Mouse (Mus musculus): ENCODE results near the gene Ano8.
A peak's percentile ranks its signal among the peaks of the same experiment; 100 is the strongest.

Ano8 gene

GRCm38 (mm10) chr8:71470913-71471255 lies 14.9 kb downstream of the Ano8 start:
- DNase-seq (ENCODE audit: low spot score in 2 of 2): no peak

GRCm38 (mm10) chr8:71470146-71470912 lies 15.4 kb downstream of the Ano8 start:
- no peak for DNase-seq (ENCODE audit: low spot score in 2 of 2)

- DNase-seq (ENCODE audit: low spot score in 2 of 2): no peak
Measured at GRCm38 (mm10) chr8:71469411-71469810, 16.4 kb downstream of the Ano8 start.

GRCm38 (mm10) chr8:71468916-71469315 lies 16.8 kb downstream of the Ano8 start, which contains the start of gene Dda1:
Dda1 (plus strand) TSS chr8:71469199.
- DNase-seq (ENCODE audit: low spot score in 2 of 2): peak; percentile 91 to 98

- DNase-seq (ENCODE audit: low spot score in 2 of 2): no peak
Measured at GRCm38 (mm10) chr8:71468001-71468400, 17.8 kb downstream of the Ano8 start.

GRCm38 (mm10) chr8:71467201-71467600 lies 18.6 kb downstream of the Ano8 start:
- no peak for DNase-seq (ENCODE audit: low spot score in 2 of 2)

GRCm38 (mm10) chr8:71466198-71466597 lies 19.6 kb downstream of the Ano8 start:
- DNase-seq (ENCODE audit: low spot score in 2 of 2): no peak

- DNase-seq (ENCODE audit: low spot score in 2 of 2): no peak
Measured at GRCm38 (mm10) chr8:71465733-71466132, 20.0 kb downstream of the Ano8 start.

GRCm38 (mm10) chr8:71464513-71465500 lies 21.0 kb downstream of the Ano8 start, which contains the start of gene Mrpl34:
Mrpl34 (plus strand) TSS chr8:71464959.
- DNase-seq (ENCODE audit: low spot score in 2 of 2): peak; percentile 97 to 98

- DNase-seq (ENCODE audit: low spot score in 2 of 2): peak; percentile 96 to 97
Measured at GRCm38 (mm10) chr8:71463188-71464033, 22.4 kb downstream of the Ano8 start, which contains the start of gene Abhd8. Abhd8 (minus strand) TSS chr8:71463655.

- no peak for DNase-seq (ENCODE audit: low spot score in 2 of 2)
Measured at GRCm38 (mm10) chr8:71462786-71463185, 23.0 kb downstream of the Ano8 start.

GRCm38 (mm10) chr8:71462191-71462590 lies 23.6 kb downstream of the Ano8 start:
- DNase-seq (ENCODE audit: low spot score in 2 of 2): no peak

- DNase-seq (ENCODE audit: low spot score in 2 of 2): no peak
Measured at GRCm38 (mm10) chr8:71461152-71461840, 24.5 kb downstream of the Ano8 start.

- DNase-seq (ENCODE audit: low spot score in 2 of 2): no peak
Measured at GRCm38 (mm10) chr8:71460716-71461115, 25.0 kb downstream of the Ano8 start.

GRCm38 (mm10) chr8:71457659-71458270 lies 28.0 kb downstream of the Ano8 start:
- no peak for DNase-seq (ENCODE audit: low spot score in 2 of 2)

- DNase-seq (ENCODE audit: low spot score in 2 of 2): no peak
Measured at GRCm38 (mm10) chr8:71456906-71457305, 28.9 kb downstream of the Ano8 start.

GRCm38 (mm10) chr8:71454668-71455067 lies 31.1 kb downstream of the Ano8 start:
- no peak for DNase-seq (ENCODE audit: low spot score in 2 of 2)

- no peak for DNase-seq (ENCODE audit: low spot score in 2 of 2)
Measured at GRCm38 (mm10) chr8:71452669-71453068, 33.1 kb downstream of the Ano8 start.

GRCm38 (mm10) chr8:71451777-71452176 lies 34.0 kb downstream of the Ano8 start:
- DNase-seq (ENCODE audit: low spot score in 2 of 2): no peak

- no peak for DNase-seq (ENCODE audit: low spot score in 2 of 2)
Measured at GRCm38 (mm10) chr8:71451337-71451736, 34.4 kb downstream of the Ano8 start.
